Mouse (Mus musculus): ENCODE data around the gene Vps18.

Vps18 gene

DNA sequence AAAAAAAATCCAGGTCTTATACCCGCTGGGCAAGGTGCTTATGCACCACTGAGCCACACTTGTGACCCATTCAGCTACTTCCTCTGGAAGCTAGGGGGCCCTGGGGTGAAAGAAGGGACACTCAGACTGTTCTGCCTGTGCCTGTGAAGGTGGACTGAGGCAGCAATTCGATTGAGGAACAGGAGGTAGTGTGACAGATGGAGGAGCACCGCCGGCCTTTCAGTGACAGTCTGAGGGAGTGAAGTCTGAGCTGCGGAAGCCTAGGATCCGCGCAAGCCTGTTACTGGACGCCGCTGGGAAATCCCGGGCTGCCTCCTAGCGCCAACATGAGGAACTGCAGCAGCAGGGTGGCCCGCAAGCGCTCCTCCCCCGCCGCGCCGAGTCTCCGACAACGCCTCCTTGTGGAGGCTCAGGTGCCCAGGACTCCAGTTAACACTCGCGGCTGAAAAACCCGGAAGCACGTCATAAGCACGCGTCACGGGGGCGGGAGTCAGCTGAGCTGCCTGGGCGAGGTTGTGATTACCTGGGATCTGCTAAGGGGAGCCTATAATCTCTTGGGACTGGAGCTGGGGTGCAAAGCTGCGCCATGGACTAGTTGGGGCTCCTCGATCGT lies at the start of gene Vps18:
TSS of gene Vps18 (plus strand) at position 471 of the 613 bp plus-strand sequence.
- peak; percentile 98 for DNase-seq

DNA sequence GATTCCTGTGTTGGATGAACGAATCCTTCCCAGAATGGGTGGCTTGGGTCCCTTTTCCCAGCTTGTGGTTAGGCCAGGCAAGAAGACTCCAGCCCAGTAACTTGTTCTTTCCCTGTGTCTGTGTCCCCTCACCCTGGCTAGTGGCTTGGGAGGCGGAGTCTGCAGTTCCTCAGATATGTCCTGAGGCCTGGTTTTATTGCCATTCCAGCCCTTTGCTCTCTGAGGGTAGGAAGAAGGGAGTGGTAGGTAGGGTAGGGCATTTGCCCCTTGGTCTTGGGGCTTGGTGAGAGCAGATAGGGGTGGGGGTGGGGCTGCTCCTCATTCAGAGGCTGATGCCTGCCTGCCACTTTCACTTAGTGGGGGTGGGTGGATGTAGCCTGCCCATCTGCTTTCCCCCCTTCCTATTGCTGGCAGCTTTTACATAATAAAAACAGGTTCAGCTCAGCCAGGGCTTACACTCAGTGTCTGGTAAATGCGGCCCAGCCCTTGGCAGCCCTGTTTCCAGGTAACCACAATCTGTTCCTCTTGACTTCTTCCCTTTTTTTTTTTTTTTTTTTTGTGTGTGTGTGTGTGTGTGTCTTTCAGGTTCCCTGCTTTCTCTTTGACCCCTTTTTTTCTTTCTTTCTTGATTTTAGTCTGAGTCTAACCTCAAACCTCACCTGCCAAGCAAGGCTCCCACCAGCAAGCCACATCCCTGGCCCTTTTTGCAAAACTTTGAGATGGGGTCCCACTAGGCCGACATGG lies 48.3 kb upstream of the Vps18 start:
- no peak for DNase-seq

- no peak for DNase-seq
Measured at GRCm38 (mm10) chr2:119240819-119241186, 47.7 kb upstream of the Vps18 start.

DNA sequence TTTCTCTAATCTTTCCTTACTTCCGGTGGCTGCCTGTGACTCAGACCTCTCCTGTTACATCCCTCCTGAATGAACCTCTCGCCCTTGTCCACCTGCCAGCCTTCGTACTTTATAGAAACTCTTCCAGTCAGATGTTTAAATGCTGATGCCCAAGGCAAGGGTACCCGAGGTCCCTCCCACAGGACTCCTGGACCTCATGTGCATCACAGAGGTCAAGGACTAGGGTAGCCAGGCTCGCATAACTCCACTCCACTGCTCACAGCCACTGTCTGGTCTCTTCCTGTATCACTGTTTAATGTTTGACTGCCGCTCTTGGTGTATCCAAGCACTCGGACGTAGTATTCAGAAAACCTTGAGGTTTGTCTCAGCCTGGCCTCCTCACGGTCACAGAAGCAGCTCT lies 46.0 kb upstream of the Vps18 start:
- DNase-seq: no peak

DNA sequence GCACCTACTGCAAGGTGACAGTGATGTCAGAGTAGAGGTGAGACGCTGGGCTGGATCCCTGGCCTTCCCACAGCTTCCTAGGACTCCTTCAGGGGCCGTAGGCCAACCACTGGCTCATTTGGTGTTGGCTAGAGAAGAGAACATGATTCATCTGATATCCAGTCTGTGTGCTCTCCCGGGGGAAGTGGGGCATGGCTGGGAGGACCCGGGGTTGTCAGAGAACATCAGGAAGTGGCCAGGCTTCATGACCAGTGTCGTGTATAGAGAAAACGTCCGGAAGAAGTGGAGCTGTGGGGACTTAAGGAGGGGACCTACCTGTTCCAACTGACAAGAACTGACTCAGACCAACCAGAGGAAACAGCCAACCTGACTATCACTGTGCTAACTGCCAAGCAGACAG lies 43.3 kb upstream of the Vps18 start:
- no peak for DNase-seq

- no peak for DNase-seq
Measured at GRCm38 (mm10) chr2:119247904-119248303, 40.6 kb upstream of the Vps18 start.

DNA sequence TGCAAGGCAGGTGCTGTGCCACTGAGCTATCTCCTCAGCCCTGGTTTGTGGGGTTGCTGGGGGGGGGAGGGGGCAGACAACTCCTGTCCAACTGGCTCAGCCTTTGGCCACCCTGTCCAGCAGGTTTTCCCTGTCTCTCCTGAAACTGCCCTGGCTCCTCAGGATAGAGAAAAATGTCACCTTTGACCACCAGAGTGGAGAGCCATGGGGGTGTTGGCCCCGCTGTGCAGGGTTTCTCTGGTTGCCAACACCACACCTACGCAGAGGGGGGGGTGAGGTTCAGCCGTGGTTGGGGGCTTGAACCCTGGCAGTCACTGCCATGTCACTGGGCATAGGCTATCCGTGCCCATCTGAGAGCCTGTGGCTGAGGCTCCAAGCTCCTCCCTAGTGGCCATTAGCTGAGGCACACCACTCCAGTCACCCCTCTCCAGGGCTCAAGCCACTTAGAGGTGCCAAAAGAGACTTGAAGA lies 38.9 kb upstream of the Vps18 start:
- DNase-seq: no peak

DNA sequence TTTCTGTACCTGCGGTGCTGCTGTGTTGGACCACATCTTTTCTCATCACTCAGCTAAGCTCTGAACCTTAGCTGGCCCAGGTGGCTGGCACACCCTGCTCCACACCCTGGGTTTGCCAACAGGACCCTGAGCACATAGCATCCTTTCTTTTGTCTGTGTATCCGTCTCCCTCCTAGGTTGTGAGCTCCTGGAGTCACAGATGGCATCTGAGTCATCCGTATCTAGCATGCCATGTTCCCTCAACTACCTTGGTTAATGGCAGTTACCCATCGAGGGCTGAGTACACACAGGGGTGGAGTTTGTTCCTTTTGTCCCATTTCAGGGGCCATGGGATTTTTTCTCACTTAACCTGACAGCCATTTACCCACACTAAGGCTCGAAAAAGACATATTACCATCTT lies 38.2 kb upstream of the Vps18 start:
- DNase-seq: no peak

DNA sequence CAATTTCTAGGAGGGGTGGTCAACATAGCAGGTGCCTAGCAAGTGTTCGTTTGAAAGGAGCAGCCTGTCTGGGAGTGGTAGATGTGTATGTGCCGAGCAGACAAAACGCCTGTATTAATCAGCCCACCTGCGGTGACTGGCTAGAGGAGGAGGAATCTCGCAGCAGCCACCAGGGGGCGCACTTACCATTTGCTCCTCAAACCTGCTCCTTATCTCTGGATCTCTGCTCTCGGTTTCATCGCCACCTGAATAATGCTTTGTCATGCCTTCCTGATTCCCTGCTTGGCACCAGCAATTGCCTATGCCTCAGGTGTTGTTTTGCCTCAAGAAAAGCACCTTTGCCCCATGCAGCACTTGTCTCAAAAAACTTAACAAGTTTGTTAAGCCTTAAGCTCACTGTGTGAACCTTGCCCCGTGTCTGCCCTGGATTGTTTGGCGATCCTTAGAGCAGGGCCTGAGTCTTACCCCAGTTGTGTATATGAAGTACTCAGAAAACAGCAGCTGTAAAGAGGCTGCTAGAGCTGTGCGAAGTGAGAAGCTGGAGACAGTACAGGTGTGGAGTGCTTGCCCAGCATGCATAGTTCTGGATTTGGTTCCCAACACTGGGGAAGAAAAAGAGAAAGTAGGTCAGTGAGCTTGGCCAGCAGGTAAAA lies 37.6 kb upstream of the Vps18 start:
- DNase-seq: peak; percentile 90

GRCm38 (mm10) chr2:119254976-119255375 lies 33.6 kb upstream of the Vps18 start:
- no peak for DNase-seq

- no peak for DNase-seq
Measured at GRCm38 (mm10) chr2:119260518-119260917, 28.0 kb upstream of the Vps18 start.

DNA sequence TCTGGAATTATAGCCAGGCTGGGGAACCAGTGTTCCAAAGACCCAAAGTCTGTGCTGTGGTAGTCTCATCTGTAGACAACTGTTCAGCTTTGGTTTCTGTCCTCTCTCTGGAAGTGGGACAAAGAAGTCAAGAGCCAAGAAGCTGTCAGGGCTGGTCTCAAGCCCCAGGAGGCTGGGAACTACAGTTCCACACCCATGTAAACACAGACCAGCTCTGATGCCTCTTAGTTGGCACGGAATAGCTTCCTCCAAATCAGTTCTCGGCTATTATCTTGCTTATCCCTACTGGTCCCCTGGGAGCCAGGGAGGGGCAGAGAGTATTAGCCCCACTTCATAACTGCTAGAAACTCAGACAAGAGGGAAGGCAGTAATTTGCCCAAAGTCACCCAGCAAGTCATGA lies 27.2 kb upstream of the Vps18 start:
- DNase-seq: no peak

DNA sequence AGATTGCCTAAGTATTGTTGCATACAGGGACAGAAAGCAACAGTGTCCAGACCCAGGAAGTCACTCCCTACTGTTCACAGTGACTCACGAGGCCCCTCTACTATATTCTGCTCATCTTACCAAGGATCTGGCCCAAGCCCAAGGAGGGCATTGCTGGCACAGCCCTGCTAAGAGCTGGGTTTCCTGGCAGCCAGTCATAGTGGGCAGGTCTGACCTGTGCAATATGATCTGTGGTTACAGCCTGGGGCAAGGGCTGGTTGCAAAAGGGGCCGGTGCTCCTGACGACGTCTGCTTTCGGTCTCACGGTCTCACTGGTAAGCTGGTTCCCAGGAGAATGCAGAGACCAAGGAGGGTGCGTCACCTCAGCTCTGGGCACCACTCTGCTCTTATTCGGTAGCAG lies 25.6 kb upstream of the Vps18 start:
- no peak for DNase-seq

DNA sequence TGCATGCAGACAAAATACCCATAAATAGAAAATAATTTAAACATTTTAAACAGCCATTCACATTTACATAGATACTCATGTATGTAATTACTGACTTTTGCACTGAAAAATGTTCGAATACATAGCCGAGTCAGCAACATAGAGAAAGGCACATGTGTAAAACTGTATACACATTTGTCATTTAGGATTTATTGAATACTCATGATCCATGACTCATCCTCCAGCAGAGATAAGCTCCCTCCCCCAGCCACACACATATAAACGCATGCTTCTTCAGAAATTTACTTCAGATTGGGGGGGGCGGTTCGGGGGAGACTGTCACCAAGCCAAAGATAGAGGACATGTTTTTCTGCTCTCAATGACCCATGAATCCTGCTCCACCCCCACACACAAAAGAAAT lies 24.7 kb upstream of the Vps18 start:
- DNase-seq: no peak

DNA sequence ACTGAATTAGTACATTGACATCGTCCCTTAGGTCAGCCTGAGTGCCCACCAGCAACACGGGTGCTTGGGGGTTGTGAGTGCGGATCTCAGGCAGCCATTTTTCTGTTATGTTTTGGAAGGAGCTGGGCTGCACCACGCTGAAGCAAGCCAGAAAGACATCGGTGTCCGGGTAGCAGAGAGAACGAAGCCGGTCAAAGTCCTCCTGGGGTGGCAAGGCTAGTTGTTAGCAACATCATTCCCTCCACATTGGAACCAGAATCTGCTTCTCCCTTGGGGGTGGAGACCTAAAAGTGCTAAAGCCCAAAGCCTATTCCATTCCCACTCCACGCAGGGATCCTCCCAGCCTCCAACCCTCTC lies 18.3 kb upstream of the Vps18 start:
- DNase-seq: no peak

DNA sequence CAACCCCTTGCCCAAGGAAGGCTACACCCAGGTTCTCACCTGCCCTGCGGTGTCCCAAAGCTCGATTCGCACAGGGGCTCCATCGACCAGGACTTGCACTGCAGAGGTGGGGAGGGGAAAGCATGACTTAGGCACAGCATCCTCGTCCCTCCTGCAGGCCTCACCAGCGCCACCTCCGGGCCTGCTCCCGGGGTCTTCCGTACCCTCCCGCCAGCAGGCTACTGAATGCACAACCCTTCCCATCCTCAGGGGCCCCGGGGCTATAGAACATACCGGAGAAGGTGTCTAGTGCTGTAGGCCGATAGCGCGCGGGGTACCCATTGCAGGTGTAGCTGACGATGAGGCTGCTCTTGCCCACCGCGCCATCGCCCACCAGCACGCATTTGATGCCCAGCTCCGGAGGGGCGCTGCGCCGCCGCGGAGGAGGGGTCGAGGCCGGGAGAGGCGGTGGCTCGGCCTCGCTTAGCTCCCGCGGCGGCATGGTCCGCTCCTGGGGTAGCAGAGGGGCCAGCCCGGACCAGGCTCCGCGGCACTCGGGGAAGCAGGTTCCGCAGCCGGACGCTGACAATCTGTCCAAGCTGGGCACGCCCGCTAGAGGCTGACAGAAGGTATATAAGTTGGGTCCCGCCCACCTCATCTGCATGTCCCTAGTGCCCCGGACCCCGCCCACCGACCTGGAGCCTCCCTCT lies 17.8 kb upstream of the Vps18 start, which contains the start of gene Rhov:
TSS of gene Rhov (minus strand) at position 630 of the 689 bp plus-strand sequence.
- DNase-seq: peak; percentile 77

DNA sequence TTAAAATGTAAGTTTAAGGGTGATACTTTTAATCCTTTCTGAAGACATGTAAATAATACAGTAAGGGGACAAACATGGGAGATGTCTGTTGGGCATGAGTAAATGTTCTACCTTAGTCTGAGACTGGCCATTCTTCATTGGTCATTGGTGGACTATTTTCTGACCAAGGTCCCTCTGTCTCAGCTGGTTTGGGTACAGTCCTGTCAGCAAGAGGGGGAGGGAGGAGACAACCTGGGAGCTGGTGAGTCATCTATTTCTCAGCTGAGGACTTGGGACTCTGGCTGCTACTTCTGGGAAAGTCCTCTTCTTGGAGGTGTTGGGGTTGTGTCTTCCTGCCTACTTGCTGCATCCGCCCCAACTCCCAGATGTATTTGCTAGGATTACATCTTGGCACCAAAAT lies 14.4 kb upstream of the Vps18 start:
- DNase-seq: no peak

- no peak for DNase-seq
Measured at GRCm38 (mm10) chr2:119276926-119277325, 11.6 kb upstream of the Vps18 start.

GRCm38 (mm10) chr2:119277810-119278209 lies 10.7 kb upstream of the Vps18 start:
- DNase-seq: no peak

- DNase-seq: no peak
Measured at GRCm38 (mm10) chr2:119281899-119282565, 6.5 kb upstream of the Vps18 start.

- peak; percentile 20 for DNase-seq
Measured at GRCm38 (mm10) chr2:119287372-119287771, 1.2 kb upstream of the Vps18 start.

DNA sequence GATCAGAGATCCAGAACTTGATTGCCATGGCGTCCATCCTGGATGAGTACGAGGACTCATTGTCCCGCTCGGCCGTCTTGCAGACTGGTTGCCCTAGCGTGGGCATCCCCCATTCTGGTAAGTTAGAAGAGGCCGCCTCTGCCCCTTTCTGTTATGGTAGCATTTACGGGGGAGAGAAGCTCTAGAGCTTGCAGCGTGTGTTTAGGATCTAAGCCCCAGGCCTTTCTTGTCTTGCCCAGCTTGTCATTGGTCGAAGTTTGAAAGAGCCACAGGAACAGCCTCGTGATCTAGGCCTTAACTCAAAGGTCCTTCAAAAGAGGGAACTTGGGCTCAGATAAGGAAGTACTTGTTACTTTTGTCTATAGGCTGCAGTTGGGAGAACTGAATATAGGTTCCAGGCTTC lies 475 bp downstream of the Vps18 start:
- DNase-seq: no peak

DNA sequence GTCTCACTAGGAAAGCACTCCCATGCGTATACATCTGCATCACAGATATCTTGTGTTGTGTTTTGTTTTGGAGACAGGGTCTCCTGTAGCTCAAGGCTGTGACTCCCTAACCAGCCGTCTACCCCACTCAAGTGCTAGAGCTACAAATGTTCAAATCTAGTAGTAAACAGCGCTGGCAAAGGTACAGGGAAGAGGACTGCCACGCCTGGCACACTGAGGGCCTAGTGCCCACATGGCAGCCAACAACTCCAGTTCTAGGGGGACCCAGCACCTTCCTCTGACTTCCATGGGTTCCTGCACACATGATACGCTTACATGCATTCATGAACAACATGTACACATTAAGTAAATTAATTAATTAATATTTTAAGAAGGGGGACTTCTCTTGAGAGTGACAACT lies 3.7 kb downstream of the Vps18 start:
- DNase-seq: peak; percentile 16
